Comparison of ENCODE assay signal across 12 mouse cellular contexts in genomic region chr2:70245981-70246380, GRCm38 (mm10).
"Had no signal": no experiment of that assay in that cellular context is flagged by ENCODE, and none has a peak within 500 bp of the region (broad histone marks: within the 10 kb centered on the region; RNA-seq: fewer than 3 reads in every experiment).

No protein-coding gene starts in this region.

- DNase-seq: gastrocnemius, adult 2 months; gastrocnemius, postnatal 10 days; gastrocnemius, postnatal 25 days; heart, adult 18-20 months; heart, postnatal 14 days; heart, postnatal 36 days; kidney, adult 11 months; kidney, adult 2 months; kidney, adult 9 months; kidney, postnatal 25 days; kidney, postnatal 4 days; liver had no signal
